Mouse (Mus musculus) heart, adult 2 months (tissue): ENCODE measurements around the gene Cpt1b.

Experiments
- CTCF ChIP-seq: fragments of 200-600 bp; IDR thresholded peaks from 2 replicates; pipeline ENCODE4 v1.8.1; 2022; ENCODE audit warnings: antibody characterized with exemption, mild to moderate bottlenecking, moderate library complexity
- EP300 ChIP-seq: fragments of 200-500 bp; IDR thresholded peaks from 2 replicates; pipeline ENCODE4 v1.6.1; 2011; ENCODE audit warnings: low read depth, low read length, control low read depth; ENCODE audit not compliant: insufficient read depth
- POLR2A ChIP-seq: fragments of 200-500 bp; IDR thresholded peaks from 2 replicates; pipeline ENCODE4 v1.6.1; 2011; ENCODE audit warnings: mild to moderate bottlenecking, low read depth, low read length, control low read depth; ENCODE audit not compliant: insufficient read depth

DNA sequence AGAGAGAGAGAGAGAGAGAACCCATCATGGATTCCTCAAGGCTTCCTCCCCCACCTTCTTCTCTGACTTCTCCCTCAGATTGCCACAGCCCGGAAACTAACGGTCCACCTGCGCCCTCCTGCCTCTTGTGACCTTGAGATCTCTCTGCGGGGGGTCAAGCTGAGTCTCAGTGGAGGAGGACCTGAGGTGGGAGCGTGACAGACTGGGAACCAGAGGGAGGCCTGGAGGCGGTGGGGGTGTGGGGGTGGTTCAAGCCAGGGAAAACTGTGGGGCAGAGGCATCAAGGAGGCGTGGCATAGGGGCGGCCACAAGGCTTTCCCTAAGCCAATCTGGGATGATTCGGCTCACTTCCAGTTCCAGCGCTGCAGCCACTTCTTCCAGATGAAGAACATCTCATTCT, 34.6 kb upstream of the Cpt1b start:
- no peak for TF ChIP-seq CTCF
- TF ChIP-seq EP300: no peak
- no peak for TF ChIP-seq POLR2A
